Mouse (Mus musculus) CD4-positive, CD25-positive, alpha-beta regulatory T cell, adult 4 months (primary cell): ENCODE measurements around the gene Pole4. TPM values are rescaled to one million over a fixed set of nuclear protein-coding genes. Genes with fewer than 3 reads are reported as not detected.
"Not testable (repeated sequence)": the region's sequence is repeated elsewhere in the genome, so short reads cannot be mapped to it uniquely, and the experiment has no call there.

ENCODE experiments used
- ATAC-seq: one replicate; pipeline ENCODE4 v1.8.0; 2017
- polyA plus RNA-seq, 2 experiments: library from polyadenylated mRNA; unstranded; fragments of 100-300 nt; shearing (Covaris generic); gene quantifications; one replicate each; pipeline ENCODE4 v1.2.1; 2017

Pole4 gene
- polyA plus RNA-seq, 2 experiments from 2014 or later = 42.8 to 72.2 TPM

DNA sequence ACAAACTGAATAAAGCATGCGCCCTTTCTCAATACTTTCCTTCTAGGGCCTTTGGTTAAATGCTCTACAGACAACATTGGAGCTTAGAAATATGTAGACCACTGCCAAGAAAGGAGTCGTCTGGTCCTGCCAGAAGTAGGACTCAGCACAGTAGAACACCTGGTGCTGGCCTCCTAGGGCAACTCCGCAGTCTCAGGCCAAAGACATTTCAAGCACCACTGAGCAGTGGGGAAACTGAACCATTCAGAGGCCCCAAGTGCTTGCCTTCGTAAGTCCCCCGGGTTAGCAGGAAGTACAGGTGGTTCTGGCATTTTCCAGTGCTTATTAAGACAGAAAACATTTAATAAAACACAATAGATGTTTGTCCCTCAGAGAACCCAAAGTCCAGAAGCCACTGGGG, 9.7 kb upstream of the Pole4 start:
- no peak for ATAC-seq

DNA sequence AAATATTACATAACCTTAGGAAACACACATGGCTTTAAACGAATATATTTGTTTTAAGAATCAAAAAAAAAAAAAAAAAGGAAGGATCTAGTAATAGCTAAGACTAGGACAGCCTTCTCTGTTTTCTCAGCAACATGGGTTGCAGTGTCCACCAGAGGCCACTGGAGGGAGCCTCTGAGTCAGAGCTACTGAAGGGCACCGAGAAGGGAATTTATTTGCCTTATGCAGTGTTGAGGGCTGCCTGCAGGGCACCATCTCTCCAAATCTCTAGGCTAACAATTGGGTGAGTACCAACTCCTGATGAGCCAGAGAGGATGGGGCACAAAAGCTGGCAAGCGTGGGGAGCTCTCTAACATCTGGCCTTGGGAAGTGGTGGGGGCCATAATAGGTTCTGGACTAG, 9.1 kb upstream of the Pole4 start:
- ATAC-seq = peak; percentile 94

DNA sequence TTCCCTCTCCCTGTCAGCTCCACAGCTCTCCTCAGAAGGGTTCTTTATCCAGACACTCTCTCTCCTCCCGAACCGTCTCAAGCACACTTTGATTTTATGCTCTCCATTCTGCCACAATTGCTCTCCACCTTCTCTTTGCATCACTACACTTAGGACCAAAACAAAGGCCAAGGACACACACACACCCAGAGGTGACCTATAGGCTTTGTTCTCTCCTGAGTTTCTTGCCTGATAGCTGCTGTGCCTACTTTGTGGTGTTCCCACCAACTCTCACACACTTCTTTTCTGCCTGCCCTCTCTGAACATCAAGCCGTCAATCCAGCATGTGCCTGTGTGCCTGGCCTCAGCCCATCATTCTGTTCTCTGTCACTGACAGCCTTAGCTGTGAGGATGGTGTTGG, 2.6 kb upstream of the Pole4 start:
- no peak for ATAC-seq

DNA sequence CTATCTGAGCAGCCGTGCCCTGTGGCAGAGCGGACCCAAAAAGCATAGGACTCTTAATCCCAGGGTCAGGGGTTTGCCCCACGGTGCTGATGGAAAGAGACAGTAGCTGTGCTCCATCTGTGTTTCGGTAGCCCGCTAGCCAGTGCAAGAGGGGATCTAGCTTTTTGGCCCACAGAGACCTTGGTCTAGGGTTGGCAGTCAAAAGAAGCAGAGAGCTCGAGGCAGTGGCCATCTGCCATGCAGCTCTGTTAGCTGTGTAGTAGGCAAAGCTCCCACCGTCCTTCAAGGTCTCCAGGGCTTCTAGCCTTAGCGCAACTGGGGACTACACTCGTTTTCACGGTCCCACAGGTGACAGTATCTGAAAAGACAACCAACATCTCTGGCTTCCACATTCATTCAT, 2.1 kb upstream of the Pole4 start:
- no peak for ATAC-seq

DNA sequence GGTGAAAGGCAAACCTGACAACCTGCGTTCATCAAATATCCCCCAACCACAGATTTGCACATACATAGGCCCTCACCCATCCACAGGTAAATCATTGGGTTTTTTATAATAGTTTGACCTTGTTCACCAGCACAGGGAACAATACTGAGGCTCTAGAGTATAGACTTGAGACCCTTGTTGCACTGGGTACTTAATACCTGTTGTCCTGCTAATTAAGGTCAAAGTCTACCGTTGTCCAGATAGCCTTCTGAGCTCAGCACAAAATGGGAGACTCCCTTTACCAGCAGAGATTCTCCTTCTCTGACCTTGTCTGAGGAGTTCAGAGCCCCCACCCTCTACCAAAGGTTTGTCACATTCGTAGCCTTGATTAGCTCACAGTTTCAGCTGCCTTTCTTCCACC, 1.5 kb downstream of the Pole4 start:
- no peak for ATAC-seq

DNA sequence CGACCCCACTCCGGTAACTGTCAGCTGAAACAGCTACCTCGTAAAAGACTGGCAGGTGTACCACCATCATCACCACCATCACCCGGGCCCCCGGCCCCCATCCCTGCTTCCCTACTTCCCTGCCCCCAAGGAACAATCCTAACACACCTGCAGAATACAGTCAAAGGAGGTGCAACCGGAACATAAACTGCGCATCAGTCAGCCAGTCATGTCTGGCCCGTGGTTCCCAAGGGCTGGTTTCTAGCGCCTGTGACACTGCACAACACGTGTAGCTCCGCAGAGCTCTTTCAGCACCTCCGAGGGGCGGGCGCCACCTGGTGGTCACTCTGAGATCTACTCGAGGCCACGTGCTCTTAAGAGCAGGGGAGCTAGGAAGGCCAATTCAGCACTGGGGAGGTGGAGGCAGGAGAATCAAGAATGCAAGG, 2.6 kb downstream of the Pole4 start:
- ATAC-seq = peak; percentile 90

DNA sequence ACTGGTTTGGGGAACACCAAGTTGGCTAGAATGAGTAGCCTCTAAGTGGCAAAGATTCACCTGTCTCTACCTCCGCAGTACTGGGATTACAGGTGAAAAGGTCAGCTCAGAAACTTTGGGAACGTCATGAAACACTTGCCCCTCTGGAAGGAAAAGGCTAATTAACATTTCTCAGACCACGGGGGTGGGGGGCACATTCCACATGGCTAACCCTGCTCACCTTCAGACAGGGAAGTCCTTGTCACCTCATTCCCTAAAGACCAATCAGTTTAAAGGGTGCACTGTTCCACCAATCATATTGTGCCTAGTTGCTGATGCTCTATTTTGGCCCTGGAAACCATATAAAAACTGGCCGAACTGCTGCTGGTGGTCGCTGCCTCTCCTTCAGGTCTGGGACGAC, 3.9 kb downstream of the Pole4 start:
- ATAC-seq = no peak

DNA sequence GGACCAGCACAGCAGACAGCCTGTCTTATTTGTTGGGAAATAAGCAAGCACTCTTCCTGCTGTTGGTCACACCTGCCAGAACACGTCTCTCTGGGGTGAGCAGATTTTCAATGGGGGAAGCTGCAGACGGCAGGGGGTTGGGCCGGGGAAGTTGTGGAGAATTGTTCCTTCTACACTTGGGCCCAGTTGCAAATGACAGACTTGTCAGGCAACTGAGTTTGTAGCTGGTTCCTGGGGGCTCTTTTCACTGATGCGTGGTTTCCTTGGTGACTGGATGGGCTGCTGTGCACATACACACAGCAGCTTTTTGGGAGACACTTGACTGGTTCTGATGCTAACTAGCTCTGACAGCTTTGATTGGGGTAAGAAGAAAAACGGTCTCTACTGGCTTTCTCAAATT, 5.3 kb downstream of the Pole4 start:
- ATAC-seq = no peak

DNA sequence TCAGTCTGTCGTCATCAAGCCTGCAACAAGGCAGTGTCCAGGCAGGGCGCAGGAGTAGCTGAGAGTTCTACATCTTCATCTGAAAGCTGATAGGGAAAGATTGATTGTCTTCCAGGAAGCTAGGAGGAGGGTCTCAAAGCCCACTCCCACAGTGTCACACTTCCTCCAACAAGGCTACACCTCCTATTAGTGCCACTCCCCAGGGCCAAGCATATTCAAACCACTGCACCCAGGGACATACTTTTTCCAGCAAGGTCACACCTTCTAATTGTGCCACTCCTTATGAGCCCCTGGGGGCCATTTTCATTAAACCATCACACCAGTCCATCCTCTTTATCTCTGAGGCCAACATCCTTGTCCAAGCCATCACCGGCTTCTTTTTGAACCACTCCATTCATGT, 8.4 kb downstream of the Pole4 start:
- ATAC-seq = no peak

DNA sequence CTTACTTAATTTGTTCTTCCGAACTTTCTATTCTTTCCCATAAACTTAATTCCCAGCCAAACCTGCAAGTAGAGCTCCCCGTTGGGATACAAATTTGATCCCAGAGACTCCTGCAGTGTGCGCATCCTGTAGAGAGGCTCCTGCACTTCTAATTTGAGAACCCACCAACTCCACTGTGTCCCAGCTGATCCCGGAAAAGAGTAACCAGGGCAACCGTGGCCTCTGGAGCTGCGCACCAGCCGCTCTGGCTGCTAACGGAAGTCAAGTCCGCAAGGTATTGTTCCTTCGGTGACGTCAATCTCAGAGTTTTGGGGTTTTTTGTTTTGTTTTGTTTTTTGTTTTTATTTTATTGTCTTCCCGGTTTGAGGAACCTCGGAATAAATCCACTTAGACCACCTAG, 10.5 kb downstream of the Pole4 start:
- no peak for ATAC-seq

DNA sequence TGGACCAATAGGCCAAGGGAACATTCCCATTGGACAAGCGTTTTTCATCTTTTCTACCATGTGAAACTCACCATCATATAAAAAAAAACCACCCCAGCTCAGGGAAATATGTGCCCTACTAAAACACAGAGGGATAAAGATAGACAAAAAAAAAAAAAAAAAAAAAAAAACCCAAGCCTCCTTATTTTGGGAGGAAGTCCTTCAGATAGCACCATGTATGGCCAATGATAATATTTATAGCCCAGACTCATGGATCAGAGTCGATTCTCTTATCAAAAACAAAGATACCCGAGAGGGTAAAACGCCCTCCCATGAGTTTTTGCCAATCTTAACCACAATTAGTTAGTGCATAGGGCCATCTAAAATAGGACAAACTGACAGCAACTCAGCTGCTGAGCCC, 15.7 kb downstream of the Pole4 start:
- no peak for ATAC-seq

DNA sequence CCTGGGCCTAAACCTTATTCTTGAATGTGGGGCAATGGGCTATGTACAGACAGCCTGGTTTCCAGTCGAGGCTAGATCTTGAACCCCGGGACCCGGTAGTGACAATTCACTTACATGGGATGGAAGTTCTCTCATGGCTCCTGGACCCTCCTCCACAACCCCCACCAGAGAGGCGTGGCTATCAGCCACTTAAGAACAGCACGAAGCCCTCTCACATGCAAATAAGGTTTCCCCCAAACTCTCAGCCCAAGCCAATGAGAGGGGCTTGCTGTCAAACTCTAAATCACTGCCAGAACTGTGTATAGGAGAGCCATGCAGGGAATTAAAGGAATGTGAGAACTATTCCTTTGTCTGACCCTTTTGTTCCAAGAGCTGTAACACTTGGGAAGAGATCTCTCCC, 16.6 kb downstream of the Pole4 start:
- not testable (repeated sequence) for ATAC-seq

DNA sequence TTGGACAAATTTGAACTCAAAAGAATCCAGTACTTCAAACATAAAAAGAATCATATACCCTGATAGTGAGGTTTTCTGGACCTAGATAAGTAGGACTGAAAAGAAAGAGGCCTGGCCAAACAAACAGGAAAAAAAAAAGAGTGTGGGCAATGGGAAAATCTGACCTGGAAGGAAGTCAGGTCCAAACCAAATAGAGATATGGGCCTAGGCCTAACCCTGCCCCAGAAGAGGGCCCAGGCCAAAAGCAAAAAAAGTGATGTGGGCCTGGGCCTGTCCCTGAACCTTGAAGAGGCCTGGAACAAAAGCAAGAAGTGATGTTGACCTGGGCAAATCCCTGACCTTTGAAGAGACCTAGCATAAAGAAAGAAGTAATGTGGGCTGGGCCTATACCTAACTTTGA, 21.0 kb downstream of the Pole4 start:
- no peak for ATAC-seq

DNA sequence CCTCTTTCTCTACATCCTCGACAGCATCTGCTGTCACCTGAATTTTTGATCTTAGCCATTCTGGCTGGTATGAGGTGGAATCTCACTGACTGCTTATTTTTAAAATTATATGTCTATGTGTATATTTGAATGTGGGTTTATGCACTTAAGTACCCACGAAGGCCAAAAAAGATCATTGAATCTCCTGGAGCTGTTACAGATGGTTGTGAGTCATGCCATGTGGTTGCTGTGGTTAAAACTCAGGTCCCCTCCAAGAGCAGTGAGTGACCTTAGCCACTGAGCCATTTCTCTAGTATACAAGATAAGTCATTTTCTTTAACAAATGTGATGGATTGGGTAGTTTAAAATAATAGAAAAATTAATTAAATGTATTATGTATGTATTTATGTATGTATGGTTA, 25.9 kb downstream of the Pole4 start:
- not testable (repeated sequence) for ATAC-seq

DNA sequence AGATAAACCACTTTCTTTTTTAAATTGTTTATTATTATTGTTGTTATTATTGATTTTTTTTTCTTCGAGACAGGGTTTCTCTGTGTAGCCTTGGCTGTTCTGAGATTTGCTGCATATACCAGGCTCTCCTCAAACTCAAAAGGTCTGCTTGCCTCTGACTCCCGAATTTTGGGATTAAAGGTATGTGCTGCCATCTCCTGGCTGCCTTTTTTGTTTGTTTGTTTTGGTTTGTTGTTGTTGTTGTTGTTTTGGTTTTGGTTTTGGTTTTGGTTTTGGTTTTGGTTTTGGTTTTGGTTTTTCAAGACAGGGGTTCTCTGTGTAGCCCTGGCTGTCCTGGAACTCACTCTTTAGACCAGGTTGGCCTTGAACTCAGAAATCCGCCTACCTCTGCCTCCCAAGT, 27.5 kb downstream of the Pole4 start:
- not testable (repeated sequence) for ATAC-seq

DNA sequence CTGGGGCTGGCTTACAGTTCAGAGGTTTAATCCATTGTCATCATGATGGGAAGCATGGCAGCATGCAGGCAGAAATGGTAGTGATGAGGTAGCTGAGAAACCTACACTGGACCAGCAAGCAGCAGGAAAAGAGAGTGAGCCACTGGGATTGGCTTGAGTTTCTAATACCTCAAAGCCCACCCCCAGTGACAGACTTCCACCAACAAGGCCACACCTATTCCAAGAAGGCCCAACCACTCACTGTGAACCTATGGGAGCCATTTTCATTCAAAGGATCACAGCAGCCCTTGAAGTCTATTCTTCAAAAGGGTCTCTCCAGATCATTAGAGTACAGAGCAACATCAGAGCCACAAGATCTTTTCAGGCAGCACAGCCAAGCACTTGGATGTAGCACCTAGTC, 38.7 kb downstream of the Pole4 start:
- no peak for ATAC-seq

DNA sequence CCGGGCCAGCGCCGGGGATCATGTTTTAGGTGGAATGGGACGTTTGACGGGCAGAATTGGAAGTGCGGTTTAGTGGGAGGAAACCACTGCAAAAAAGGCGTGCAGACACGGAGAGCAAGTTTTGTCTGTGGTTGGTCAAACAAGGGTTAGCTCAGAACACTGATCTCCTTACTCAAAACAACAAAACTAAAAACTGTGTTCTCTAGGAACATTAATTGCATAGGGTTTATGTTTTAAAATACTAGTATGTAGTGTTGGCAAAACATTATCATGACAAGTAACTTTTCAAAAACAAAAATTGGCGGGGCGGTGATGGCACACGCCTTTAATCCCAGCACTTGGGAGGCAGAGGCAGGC, 52.0 kb downstream of the Pole4 start:
- no peak for ATAC-seq

DNA sequence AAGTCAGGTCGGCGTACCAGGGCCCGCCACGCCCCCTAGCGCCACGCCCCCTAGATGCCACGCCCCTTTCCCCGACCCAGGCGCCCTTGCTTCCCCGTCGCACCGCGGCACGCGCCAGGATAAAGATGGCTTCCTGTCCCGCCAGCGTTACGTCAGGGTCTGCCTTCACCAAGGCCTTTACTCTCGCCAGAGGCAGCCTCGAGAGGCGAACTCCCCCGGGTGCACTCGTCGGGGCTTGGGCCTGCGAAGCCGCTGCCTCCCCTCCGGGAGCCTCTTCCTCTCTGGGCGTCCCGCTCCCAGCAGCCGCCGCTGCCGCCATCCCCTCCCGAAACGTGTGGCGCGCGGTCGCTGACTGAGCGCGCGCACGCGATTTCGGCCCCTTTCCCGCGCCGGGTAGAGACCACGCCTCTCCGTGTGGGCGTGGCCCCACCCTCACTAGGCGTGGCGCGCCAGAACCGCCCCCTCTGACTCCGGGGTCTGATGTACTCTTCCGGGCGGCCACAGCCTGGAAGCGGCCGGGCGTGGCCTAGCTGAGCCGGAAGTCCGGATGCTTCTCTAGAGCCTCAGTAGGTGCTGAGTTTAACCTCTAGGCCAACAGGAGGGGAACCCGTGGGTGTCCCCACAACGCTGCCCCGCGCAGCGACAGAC, 52.5 kb downstream of the Pole4 start:
- ATAC-seq = peak; percentile 94

DNA sequence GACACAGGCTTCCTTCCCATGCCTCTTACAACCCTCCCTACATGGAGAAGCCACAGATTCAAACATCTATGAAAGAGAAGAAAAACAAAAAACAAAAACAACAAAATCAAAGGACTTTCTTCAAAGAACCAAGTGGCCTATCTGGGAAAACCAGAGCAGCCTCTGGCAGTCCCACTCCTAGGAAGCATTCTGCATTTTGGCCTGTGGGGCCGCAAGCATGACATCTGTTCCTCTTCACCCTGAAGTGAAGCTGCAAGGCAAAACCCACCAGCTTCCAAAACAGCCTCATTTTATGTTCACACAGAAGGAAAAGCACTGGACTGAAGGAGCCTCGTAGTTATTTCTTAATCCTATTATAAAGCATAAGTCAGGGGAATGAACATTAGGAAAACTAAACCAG, 56.1 kb downstream of the Pole4 start:
- ATAC-seq = no peak

DNA sequence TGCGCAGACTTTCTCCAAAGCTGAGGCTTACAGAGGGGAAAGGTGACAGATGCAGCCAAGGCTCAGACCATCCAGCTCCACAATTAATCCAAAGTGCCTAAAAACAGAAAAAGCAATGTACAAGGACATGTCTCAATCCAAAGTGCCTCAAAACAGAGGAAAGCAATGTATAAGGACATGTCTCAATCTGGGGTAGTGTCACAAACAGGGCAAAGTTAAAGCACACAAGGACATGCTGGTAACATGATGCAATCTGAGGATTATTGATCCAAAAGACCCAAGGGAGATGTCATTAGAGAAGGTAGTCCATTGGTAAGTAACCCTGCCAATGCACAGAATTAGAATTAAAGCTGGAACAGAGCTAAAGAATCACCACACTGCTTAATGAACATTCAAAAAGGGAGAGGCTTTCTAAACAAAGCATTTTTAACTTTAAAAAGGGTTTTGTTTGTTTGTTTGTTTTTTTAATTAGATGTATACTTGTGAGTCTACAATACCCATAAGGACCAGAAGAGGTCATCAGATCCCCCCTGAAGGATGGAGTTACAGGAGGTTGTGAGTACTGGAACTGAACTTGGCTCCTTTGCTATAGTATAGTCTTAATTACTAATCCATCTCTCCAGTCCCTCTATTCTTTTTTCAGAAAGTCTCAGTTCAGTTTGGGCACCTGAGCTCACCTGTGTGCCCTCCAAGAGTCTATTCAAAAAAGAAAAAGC, 57.1 kb downstream of the Pole4 start:
- ATAC-seq = no peak

DNA sequence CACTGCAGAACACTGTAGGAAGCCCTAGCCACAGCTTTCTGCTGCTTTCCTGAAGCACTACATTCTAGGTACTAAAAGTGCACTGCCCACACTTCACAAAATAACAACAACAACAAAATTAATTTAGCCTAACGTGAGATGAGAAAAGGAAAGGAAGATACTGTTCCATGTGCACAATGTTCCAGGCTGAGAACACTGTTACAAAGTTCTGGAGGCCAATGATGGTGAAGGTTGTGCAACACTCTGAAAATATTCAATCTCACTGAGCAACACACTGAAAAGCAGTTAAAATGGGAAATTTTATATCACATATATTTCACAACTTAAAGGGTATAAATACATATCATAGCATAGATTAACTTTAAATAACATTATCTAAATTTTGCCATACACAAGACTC, 58.2 kb downstream of the Pole4 start:
- ATAC-seq = no peak

DNA sequence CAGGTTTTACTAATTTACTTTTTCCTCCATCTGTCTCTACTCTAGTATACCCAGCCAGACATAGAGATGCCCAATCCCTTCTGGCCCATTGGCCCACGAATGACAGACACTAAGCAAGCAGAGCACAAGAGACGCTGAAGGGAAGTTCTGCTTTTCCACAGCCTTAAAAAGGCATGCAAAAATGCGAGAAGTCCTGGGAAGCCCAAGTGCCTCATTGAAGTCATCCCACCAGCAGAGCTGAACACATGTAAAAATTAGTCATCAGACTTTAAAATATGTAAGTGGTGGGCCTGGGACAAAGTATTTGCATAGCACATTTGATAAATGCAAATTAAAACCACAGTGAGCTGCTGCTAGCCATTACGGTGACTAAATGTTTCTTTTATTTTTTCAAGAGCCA, 65.1 kb downstream of the Pole4 start:
- no peak for ATAC-seq

DNA sequence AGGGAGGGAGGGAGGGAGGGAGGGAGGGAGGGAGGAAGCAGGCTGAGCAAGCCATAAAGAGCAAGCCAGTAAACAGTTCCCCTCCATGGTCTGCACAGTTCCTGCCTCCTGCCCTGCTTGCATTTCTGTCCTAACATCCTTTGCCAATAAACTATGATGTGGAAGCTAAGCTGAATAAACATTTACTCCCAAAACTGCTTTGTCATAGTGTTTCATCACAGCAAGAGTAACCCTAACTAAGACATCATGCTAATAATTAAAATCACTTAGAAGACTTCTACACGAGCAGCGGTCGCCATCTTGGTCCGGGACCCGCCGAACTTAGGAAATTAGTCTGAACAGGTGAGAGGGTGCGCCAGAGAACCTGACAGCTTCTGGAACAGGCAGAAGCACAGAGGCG, 79.8 kb downstream of the Pole4 start:
- ATAC-seq = not testable (repeated sequence)

DNA sequence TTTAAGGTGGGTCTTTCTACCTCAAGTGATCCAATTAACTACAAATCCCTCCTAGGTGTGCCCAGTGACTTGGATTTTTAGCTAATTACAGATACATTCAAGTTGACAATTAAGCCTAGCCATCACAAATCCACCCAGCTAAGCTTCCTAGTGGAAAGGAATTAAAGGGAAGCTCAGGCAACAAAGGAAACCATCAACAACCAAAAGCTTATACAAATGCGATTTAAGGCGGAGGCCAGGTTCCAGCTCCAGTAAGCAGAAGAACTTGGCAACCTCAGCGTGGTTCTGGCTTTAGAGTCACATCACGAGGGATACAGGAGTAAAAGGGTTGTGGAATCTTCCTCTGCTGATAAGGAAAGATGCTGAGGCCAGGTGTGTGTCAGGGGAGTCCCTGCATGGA, 92.0 kb downstream of the Pole4 start:
- no peak for ATAC-seq

DNA sequence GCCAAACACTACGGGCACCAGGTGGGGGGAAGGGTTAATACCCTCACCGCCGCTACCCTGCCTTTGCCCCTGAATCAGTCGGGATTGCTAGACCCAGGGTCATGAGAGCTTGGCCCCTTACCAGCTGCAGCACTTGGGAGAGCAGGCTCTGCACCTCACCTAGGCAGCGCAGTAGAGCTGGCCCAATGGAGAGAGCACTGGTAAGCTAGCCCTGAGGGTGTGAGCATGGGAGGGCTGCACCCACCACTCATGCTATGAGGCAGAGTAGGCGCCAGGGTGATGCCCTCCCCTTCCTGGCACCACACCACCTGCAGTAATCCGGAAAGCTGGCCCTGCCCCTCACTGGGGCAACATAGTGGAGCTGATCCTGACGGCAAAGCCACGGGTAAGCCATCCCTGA, 94.1 kb downstream of the Pole4 start:
- ATAC-seq = no peak
